Mouse (Mus musculus): ENCODE measurements around the gene Spta1.

DNA sequence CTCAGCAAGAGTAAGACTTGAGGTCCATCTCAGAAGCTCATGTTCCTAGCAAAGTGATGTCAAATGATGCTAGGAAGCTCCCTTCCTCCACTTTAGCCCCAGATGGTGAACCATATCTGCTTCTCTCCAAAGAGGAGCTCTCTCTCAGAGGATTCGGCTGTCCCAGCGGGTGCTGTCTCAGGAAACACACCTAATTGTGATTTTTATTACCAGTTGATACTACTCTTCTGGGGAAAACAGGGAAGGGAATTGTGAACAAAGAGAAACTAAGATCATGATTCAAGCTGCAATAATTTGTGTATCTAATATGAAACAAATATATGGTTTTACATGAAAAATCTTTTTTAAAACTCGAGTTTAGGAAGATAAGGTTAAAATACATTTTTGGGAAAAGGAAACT is 79.4 kb downstream of the Spta1 start, which contains the start of gene Olfr419:
- TF ChIP-seq MXI1 (IDR thresholded peaks at IDR 0.05; ENCODE audit: low read depth, low read length) (no peak), TCF12 (IDR thresholded peaks at IDR 0.05; ENCODE audit: low read depth, low read length) (no peak), ZKSCAN1 (IDR thresholded peaks at IDR 0.05; ENCODE audit: low read depth, low read length) (no peak), MAZ (IDR thresholded peaks at IDR 0.05; ENCODE audit: low read depth, low read length) (no peak), MEF2A (IDR thresholded peaks at IDR 0.05; ENCODE audit: extremely low read depth, insufficient replicate concordance, low read depth, low read length, poor library complexity, severe bottlenecking) (no peak), POLR2A (IDR thresholded peaks at IDR 0.05; ENCODE audit: control insufficient read depth in 1 of 2, insufficient read depth in 1 of 2, low read depth in 1 of 2, low read length in 2 of 2, poor library complexity in 1 of 2) (no peak), CTCF (IDR thresholded peaks at IDR 0.05 in 2 of 3, conservative IDR thresholded peaks at IDR 0.05 in 1 of 3; ENCODE audit: control insufficient read depth in 1 of 3, insufficient read depth in 1 of 3, low read depth in 2 of 3, low read length in 3 of 3, poor library complexity in 1 of 3, severe bottlenecking in 1 of 3) (no peak), ZNF384 (IDR thresholded peaks at IDR 0.05; ENCODE audit: low read depth, low read length) (no peak), EP300 (IDR thresholded peaks at IDR 0.05; ENCODE audit: low read depth in 1 of 2, low read length in 2 of 2) (no peak), KAT2A (conservative IDR thresholded peaks at IDR 0.05; ENCODE audit: low read depth, low read length) (no peak), CHD1 (IDR thresholded peaks at IDR 0.05; ENCODE audit: low read depth, low read length) (no peak)

All from MEL (cell line).